Mouse (Mus musculus) CH12.LX (cell line): Measurements from ENCODE around the gene Ppfia2.

Experiments used
- CHD1 ChIP-seq: IDR thresholded peaks from 2 replicates; pipeline ENCODE4 v1.6.1; 2012; ENCODE audit warnings: low read depth, low read length, improper control_type of control experiment, inconsistent platforms
- CTCF ChIP-seq, 2 experiments: IDR thresholded peaks in 1 of 2; conservative IDR thresholded peaks in 1 of 2; 2 replicates each; pipeline ENCODE4 v1.5.1; 2011 to 2012; ENCODE audit warnings: low read depth in 2 of 2, low read length in 2 of 2, improper control_type of control experiment in 1 of 2, inconsistent platforms in 1 of 2, mild to moderate bottlenecking in 1 of 2, moderate library complexity in 1 of 2
- EP300 ChIP-seq: IDR thresholded peaks from 2 replicates; pipeline ENCODE4 v1.6.1; 2011; ENCODE audit warnings: low read length, improper control_type of control experiment
- IRF4 ChIP-seq: IDR thresholded peaks from 2 replicates; pipeline ENCODE4 v1.6.1; 2014; ENCODE audit warnings: low read depth, mild to moderate bottlenecking, inconsistent platforms, low read length, improper control_type of control experiment
- MAX ChIP-seq: IDR thresholded peaks from 2 replicates; pipeline ENCODE4 v1.6.1; 2011; ENCODE audit warnings: low read length, improper control_type of control experiment
- MEF2A ChIP-seq: IDR thresholded peaks from 2 replicates; pipeline ENCODE4 v1.6.1; 2014; ENCODE audit warnings: low read depth, mild to moderate bottlenecking, inconsistent platforms, low read length, improper control_type of control experiment, borderline replicate concordance
- MYC ChIP-seq: IDR thresholded peaks from 2 replicates; pipeline ENCODE4 v1.6.1; 2011; ENCODE audit warnings: low read depth, mild to moderate bottlenecking, improper control_type of control experiment, low read length
- NRF1 ChIP-seq: IDR thresholded peaks from 2 replicates; pipeline ENCODE4 v1.6.1; 2014; ENCODE audit warnings: low read depth, mild to moderate bottlenecking, inconsistent platforms, low read length, improper control_type of control experiment, moderate library complexity
- POLR2A ChIP-seq: IDR thresholded peaks from 2 replicates; pipeline ENCODE4 v1.6.1; 2011; ENCODE audit warnings: low read depth, mild to moderate bottlenecking, improper control_type of control experiment, low read length
- POLR2AphosphoS2 ChIP-seq: IDR thresholded peaks from 2 replicates; pipeline ENCODE4 v1.6.1; 2011; ENCODE audit warnings: low read depth, low read length, improper control_type of control experiment
- SMC3 ChIP-seq: IDR thresholded peaks from 2 replicates; pipeline ENCODE4 v1.6.1; 2011; ENCODE audit warnings: low read depth, low read length, improper control_type of control experiment
- ZNF384 ChIP-seq: IDR thresholded peaks from 2 replicates; pipeline ENCODE4 v1.6.1; 2012; ENCODE audit warnings: low read depth, low read length, improper control_type of control experiment, inconsistent platforms

DNA sequence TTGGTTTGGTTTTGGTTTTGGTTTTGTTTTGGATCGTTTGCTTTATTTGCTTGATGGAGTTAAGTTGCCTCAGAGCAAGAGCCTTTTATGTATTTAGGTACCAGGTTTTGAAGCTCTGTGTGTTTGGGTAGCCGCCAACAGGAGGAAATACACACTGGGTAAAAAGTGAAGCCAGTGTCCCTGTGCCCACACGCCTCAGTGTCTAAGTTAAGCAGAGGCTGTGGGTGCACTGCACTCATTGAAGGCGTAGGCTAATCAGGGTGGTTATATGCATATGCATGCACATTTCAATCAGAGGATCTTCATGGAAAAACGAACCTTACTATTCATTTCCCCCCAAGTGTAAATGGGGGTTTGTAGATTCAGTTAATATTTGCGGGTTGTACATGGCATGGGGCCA, 290.9 kb downstream of the Ppfia2 start:
- no peak for TF ChIP-seq POLR2A
- no peak for TF ChIP-seq CTCF (conservative IDR thresholded peaks at IDR 0.05 in 1 of 2, IDR thresholded peaks at IDR 0.05 in 1 of 2; ENCODE audit: low read depth in 2 of 2, low read length in 2 of 2)
- no peak for TF ChIP-seq ZNF384
- no peak for TF ChIP-seq MYC
- no peak for TF ChIP-seq MEF2A
- TF ChIP-seq EP300 = no peak
- TF ChIP-seq CHD1 = no peak
- TF ChIP-seq IRF4 = no peak
- TF ChIP-seq MAX = no peak
- TF ChIP-seq SMC3 = no peak
- no peak for TF ChIP-seq POLR2AphosphoS2
- TF ChIP-seq NRF1 = no peak
